Mouse (Mus musculus) liver, adult 2 months (tissue): ENCODE data around the gene 1810055G02Rik. TPM values are rescaled to one million over a fixed set of nuclear protein-coding genes. Genes with fewer than 3 reads are reported as not detected.
A peak's percentile ranks its signal among the peaks of the same experiment; 100 is the strongest.

Experiments
- DNase-seq: peaks from one replicate; pipeline ENCODE4 v3.0.0-alpha.2; 2011; ENCODE audit warnings: low read depth, low spot score; ENCODE audit errors: extremely low read depth
- H3K27ac ChIP-seq: fragments of 200-500 bp; replicated peaks from 2 replicates; pipeline ENCODE4 v1.5.1; 2012; ENCODE audit warnings: low read depth, mild to moderate bottlenecking, control low read depth, inconsistent platforms, low read length; ENCODE audit not compliant: insufficient read depth
- H3K27me3 ChIP-seq: fragments of 200-500 bp; 2 replicates; pipeline ENCODE4 v1.6.1; 2012; ENCODE audit warnings: mild to moderate bottlenecking, moderate library complexity, low read length, inconsistent platforms; ENCODE audit not compliant: control insufficient read depth, insufficient read depth
- H3K36me3 ChIP-seq: fragments of 200-500 bp; 2 replicates; pipeline ENCODE4 v1.6.1; 2012; ENCODE audit warnings: low read length, inconsistent platforms; ENCODE audit not compliant: control insufficient read depth, insufficient read depth
- H3K4me1 ChIP-seq: fragments of 200-500 bp; 2 replicates; pipeline ENCODE4 v1.6.1; 2011; ENCODE audit warnings: low read length; ENCODE audit not compliant: control insufficient read depth, insufficient read depth
- H3K4me3 ChIP-seq: fragments of 200-500 bp; 2 replicates; pipeline ENCODE4 v1.5.1; 2011; ENCODE audit warnings: low read depth, mild to moderate bottlenecking, control low read depth, low read length, moderate library complexity; ENCODE audit not compliant: insufficient read depth
- H3K79me2 ChIP-seq: fragments of 200-500 bp; 2 replicates; pipeline ENCODE4 v1.6.1; 2012; ENCODE audit warnings: inconsistent platforms, mild to moderate bottlenecking, low read length, moderate library complexity; ENCODE audit not compliant: control insufficient read depth, insufficient read depth
- H3K9ac ChIP-seq: fragments of 200-500 bp; 2 replicates; pipeline ENCODE4 v1.6.1; 2012; ENCODE audit warnings: low read depth, mild to moderate bottlenecking, control low read depth, inconsistent platforms, low read length
- CTCF ChIP-seq: fragments of 200-500 bp; IDR thresholded peaks from 2 replicates; pipeline ENCODE4 v1.5.1; 2011; ENCODE audit warnings: low read depth, low read length, control low read depth
- POLR2A ChIP-seq: fragments of 200-500 bp; IDR thresholded peaks from 2 replicates; pipeline ENCODE4 v1.6.1; 2011; ENCODE audit warnings: low read length, control low read depth; ENCODE audit not compliant: insufficient read depth; ENCODE audit errors: extremely low read depth
- WGBS: fragments of 180-500 bp; shearing (Covaris S2); methylation state at CpG from one replicate; pipeline ENCODE4 v1.1.7; 2018; 5-methylcytosine and 5-hydroxymethylcytosine counted together
- polyA plus RNA-seq: library from polyadenylated mRNA; depleted of rRNA; stranded (reverse); fragments of >200 nt; gene quantifications from 2 replicates; pipeline ENCODE4 v1.2.3, GENCODE M21; 2012
- total RNA-seq: library from RNA; depleted of rRNA; stranded (reverse); fragments of >200 nt; gene quantifications from 2 replicates; pipeline ENCODE4 v1.2.3, GENCODE M21; 2014

The 1810055G02Rik gene
- total and polyA plus RNA-seq, 2 experiments = 18.4 to 20.1 TPM

GRCm38 (mm10) chr19:3681310-3681934 is 26.7 kb upstream of the 1810055G02Rik start:
- no peaks in the 10 kb centered on the region for H3K36me3 ChIP-seq
- no peak overlapping the region for H3K4me3 ChIP-seq
- no peak for TF ChIP-seq CTCF
- no peak for TF ChIP-seq POLR2A
- no peaks in the 10 kb centered on the region for H3K27me3 ChIP-seq
- peaks cover 51% of the 10 kb centered on the region for H3K4me1 ChIP-seq
- no peak for DNase-seq
- H3K27ac ChIP-seq = peak overlapping the region; percentile 53
- peaks cover 66% of the 10 kb centered on the region for H3K79me2 ChIP-seq
- no peak overlapping the region; the same call in 1 of the 2 replicates for H3K9ac ChIP-seq
- 5% methylated on average over 13 of the region's 13 CpGs for WGBS

DNA sequence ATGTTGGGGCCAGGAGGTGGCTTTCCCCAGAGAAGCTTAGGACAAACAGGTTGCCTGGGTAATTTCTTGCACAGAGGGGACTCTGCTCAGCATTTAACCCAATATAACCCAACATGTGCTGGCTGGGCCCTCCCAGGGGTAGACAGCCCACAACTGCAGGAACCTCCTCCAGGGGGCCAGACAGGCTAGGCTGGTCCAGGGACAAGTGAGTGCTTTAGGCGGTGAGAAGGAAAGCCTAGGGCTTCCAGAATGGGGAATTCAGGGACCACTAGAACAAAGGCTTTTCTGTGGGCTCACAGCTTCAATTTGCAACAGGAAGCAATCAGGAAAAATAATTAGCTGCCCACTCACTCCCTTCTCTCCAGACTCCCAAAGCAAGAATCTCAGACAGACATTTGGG is 23.7 kb upstream of the 1810055G02Rik start:
- H3K9ac ChIP-seq = no peak overlapping the region
- WGBS = 46% methylated on average over 1 of the region's 1 CpGs

DNA sequence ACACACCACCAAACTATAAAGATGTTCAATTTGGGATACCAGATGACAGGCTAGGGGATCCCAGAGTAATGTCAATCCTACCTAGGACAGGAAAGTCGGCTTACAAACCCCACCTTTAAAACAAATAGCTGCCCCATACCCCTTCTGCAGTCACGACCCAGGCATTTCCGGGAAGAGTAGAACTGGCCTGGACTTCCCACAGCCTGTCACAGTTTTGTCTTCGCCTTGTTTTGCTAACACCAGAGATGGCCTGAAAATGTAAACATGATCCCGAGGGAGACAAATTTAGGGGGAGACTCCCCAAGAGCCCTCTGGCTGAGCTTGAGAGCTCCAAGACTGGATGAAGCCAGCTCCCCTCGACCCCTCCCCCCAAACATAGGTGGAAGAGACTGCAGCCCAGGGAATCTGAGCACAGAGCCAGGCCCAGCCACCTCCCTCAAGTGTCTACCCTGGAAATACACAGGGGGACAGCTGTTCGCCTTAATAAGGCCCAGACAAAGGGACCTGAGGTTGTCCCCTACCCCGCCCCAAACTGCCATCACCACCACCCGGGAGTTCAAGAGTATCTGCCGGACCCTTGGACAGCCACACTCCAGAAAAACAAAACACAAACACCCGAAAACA is 23.0 kb upstream of the 1810055G02Rik start:
- WGBS = 5% methylated on average over 11 of the region's 11 CpGs
- Histone ChIP-seq H3K4me1 (peaks cover 51% of the 10 kb centered on the region), H3K79me2 (peaks cover 40% of the 10 kb centered on the region; the same call in 1 of the 2 replicates), H3K4me3 (peak overlapping the region; percentile 62; the same call in 1 of the 2 replicates), H3K36me3 (no peaks in the 10 kb centered on the region), H3K9ac (peak overlapping the region; percentile 94), H3K27ac (peak overlapping the region; percentile 62), H3K27me3 (no peaks in the 10 kb centered on the region)
- no peak for TF ChIP-seq CTCF
- TF ChIP-seq POLR2A = no peak
- DNase-seq = no peak

More for the DNA sequence above, 23.7 kb upstream of the 1810055G02Rik start:
- H3K36me3 ChIP-seq = no peaks in the 10 kb centered on the region
- H3K4me3 ChIP-seq = no peak overlapping the region
- no peaks in the 10 kb centered on the region for H3K27me3 ChIP-seq
- H3K27ac ChIP-seq = no peak overlapping the region
- H3K79me2 ChIP-seq = peaks cover 47% of the 10 kb centered on the region; the same call in 1 of the 2 replicates
- TF ChIP-seq POLR2A (no peak), CTCF (no peak; the same call in 1 of the 2 replicates)
- no peak for DNase-seq
- peaks cover 56% of the 10 kb centered on the region for H3K4me1 ChIP-seq

DNA sequence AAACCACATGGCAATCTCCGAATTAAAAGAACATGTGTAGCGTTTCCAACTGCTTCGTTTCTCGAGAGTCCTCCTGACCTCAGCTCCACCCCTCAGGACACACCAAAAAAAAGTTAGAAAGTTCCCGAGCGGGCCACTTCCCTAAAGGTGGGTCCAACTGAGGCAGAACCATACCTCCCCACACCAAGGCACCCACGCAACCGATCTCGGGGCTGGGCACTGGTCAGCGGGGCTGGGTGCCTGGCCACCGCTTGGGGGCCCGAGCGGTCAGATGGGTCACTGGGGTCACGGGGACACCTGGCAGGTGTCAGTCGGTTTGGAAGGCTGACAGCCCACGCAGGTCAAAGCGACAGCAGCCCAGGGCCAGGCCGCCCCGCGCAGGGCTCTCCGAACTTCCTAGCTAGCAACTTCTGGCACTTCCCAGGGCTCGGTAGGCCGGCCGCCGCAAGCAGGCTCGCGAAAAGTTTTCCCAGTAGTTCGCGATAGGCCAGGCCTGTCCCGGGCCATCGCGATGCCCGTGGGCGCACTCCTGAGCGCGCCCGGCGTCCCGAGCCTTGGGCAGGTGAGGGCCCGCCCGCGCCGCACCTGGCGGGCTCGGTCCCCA is 22.4 kb upstream of the 1810055G02Rik start:
- Histone ChIP-seq H3K27ac (peak overlapping the region; percentile 62), H3K4me1 (peaks cover 45% of the 10 kb centered on the region), H3K4me3 (peak overlapping the region; percentile 62), H3K9ac (peak overlapping the region; percentile 94), H3K79me2 (peaks cover 34% of the 10 kb centered on the region; the same call in 1 of the 2 replicates), H3K27me3 (no peaks in the 10 kb centered on the region), H3K36me3 (no peaks in the 10 kb centered on the region)
- WGBS = under 1% methylated on average over 45 of the region's 45 CpGs
- DNase-seq = peak; percentile 77
- TF ChIP-seq POLR2A (no peak), CTCF (no peak)

DNA sequence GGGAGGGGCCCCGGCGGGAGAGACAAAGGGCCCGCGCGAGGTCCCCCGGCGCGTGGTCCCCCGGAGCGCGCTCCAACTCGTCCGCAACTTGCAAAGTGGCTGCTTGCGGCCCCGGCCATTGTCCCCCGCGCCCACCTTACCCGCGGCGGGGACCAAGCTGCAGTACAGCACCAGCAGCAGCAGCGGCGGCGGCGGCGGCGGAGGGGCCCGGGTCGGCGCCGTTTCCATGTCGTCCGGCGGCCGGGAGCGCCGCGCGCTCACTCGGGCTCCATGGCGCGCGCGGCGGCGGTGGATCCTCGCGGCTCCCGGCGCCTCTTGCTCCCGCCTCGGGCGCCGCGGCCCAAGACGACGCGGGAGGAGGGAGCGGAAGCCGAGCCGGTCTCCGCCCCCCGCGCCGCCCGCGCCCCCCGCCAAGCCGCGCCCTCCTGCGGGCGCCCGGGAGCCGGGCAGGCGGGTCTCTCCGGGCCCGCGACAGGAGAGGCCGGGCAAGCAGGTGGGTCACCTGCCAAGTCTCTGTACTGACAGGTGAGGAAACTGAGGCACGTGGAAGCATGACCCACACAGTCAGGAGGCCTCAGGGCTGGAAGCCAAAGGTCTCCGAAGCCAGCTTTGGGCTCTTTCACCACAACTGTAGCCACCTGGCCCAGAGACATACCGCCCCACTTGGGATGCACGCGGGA is 21.7 kb upstream of the 1810055G02Rik start, which contains the start of gene Lrp5:
Gene Lrp5 (minus strand): TSS at position 350 of the 680 bp plus-strand sequence.
- Histone ChIP-seq H3K9ac (peak within 1 kb of the TSS; percentile 94), H3K79me2 (peaks cover 28% of the 10 kb centered on the region; the same call in 1 of the 2 replicates), H3K36me3 (no peaks in the 10 kb centered on the region), H3K27me3 (no peaks in the 10 kb centered on the region), H3K4me1 (peaks cover 39% of the 10 kb centered on the region), H3K27ac (peak within 1 kb of the TSS; percentile 62), H3K4me3 (peak within 1 kb of the TSS; percentile 62)
- peak; percentile 75 for DNase-seq
- TF ChIP-seq CTCF = no peak
- TF ChIP-seq POLR2A = peak; percentile 8; the same call in 1 of the 2 replicates
- WGBS = under 1% methylated on average over 73 of the region's 83 CpGs
